Mouse (Mus musculus): ENCODE results near the gene Satb2.

The Satb2 gene

GRCm38 (mm10) chr1:56920472-56920871, 58.0 kb downstream of the Satb2 start:
- DNase-seq = no peak

- no peak for DNase-seq
These were observed 64.2 kb downstream of the Satb2 start for GRCm38 (mm10) chr1:56914279-56914678.

GRCm38 (mm10) chr1:56900706-56901287, 77.7 kb downstream of the Satb2 start:
- no peak for DNase-seq

- no peak for DNase-seq
These were observed 78.3 kb downstream of the Satb2 start for GRCm38 (mm10) chr1:56900187-56900586.

GRCm38 (mm10) chr1:56898606-56899396, 79.6 kb downstream of the Satb2 start:
- DNase-seq = peak; percentile 15

GRCm38 (mm10) chr1:56897492-56898180, 80.8 kb downstream of the Satb2 start:
- DNase-seq = no peak

GRCm38 (mm10) chr1:56896670-56897069, 81.8 kb downstream of the Satb2 start:
- no peak for DNase-seq

GRCm38 (mm10) chr1:56892766-56893165, 85.7 kb downstream of the Satb2 start:
- DNase-seq = no peak

- no peak for DNase-seq
These were observed 89.5 kb downstream of the Satb2 start for GRCm38 (mm10) chr1:56888939-56889338.

- no peak for DNase-seq
These were observed 90.9 kb downstream of the Satb2 start for GRCm38 (mm10) chr1:56887524-56887923.

- no peak for DNase-seq
These were observed 107.0 kb downstream of the Satb2 start for GRCm38 (mm10) chr1:56871485-56871884.

- DNase-seq = no peak
These were observed 113.2 kb downstream of the Satb2 start for GRCm38 (mm10) chr1:56865246-56865645.

- DNase-seq = peak; percentile 24
These were observed 115.7 kb downstream of the Satb2 start for GRCm38 (mm10) chr1:56862799-56863198.

- no peak for DNase-seq
These were observed 121.2 kb downstream of the Satb2 start for GRCm38 (mm10) chr1:56857202-56857601.

- no peak for DNase-seq
These were observed 128.0 kb downstream of the Satb2 start for GRCm38 (mm10) chr1:56850446-56850845.

- DNase-seq = no peak
These were observed 132.1 kb downstream of the Satb2 start for GRCm38 (mm10) chr1:56846358-56846757.

- no peak for DNase-seq
These were observed 132.8 kb downstream of the Satb2 start for GRCm38 (mm10) chr1:56845523-56846118.

GRCm38 (mm10) chr1:56844551-56845330, 133.7 kb downstream of the Satb2 start:
- DNase-seq = no peak

- peak; percentile 59 for DNase-seq
These were observed 139.5 kb downstream of the Satb2 start for GRCm38 (mm10) chr1:56838901-56839300.

GRCm38 (mm10) chr1:56833984-56834900, 144.2 kb downstream of the Satb2 start:
- no peak for DNase-seq

- DNase-seq = peak; percentile 74
These were observed 145.1 kb downstream of the Satb2 start for GRCm38 (mm10) chr1:56833307-56833706.

- no peak for DNase-seq
These were observed 145.7 kb downstream of the Satb2 start for GRCm38 (mm10) chr1:56832738-56833137.

All from embryo, embryonic 11 days (tissue).